8 mouse cellular contexts compared by ENCODE assay signal in the genomic region with DNA sequence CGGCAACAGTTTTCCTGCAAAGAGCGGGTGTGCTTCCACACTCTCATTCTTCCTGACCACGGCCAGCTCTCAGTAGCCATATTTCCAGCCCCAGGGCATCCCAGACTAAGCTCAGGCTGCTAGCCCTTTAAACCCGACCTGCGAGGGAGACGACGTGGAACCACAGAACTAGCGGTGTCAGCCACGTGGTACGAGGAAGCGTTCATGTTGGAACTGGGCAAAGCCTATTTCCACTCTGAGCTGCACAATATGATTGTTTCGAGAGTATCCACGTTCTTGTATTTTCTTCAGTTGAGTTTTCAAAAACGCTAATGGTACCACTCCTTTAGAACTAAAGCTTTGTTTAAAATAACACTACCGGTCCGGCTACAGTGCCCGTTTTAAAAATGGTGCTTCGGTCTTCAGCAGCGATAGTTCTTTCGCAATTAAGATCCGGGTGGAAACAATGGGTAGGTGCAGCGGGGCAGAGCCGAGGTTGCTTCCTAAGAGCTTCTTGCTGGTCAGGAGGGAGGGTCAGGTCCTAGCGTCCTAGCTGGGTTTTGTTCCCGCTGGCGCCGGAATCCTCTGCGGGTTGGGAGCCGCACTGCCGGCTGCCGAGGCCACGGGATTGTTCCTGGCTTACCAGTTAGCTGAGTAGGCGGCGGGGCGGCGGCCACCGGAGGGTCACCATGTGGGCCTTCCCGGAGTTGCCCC. TPM values are rescaled to one million over a fixed set of nuclear protein-coding genes. Genes with fewer than 3 reads are reported as not detected.
DNase-seq lines count a peak whose midpoint lies in the region; ATAC-seq and TF ChIP-seq lines count a peak whose summit lies in the region.

No protein-coding gene starts in this region.

- WGBS in forebrain, embryonic 11.5 days, result under 1% methylated on average over 38 of the region's 38 CpGs
- WGBS in heart, embryonic 15.5 days, result under 1% methylated on average over 38 of the region's 38 CpGs
- WGBS in liver, embryonic 13.5 days (ENCODE audit: insufficient replicate concordance), result under 1% methylated on average over 38 of the region's 38 CpGs
- under 1% methylated on average over 38 of the region's 38 CpGs for WGBS in stomach, embryonic 15.5 days

- DNase-seq in CH12.LX (ENCODE audit: extremely low read depth), result peak; percentile 80
- DNase-seq in c-Kit-positive CD71-positive TER-119-positive erythroid progenitor cells, embryonic 14.5 days (ENCODE audit: low spot score), result peak; percentile 75
- peak; percentile 87 for DNase-seq in forebrain, embryonic 11.5 days (ENCODE audit: low spot score)
- DNase-seq in kidney, postnatal 14 days, result peak; percentile 92
- DNase-seq in liver, embryonic 13.5 days, result peak; percentile 64
- DNase-seq in neural tube, embryonic 10.5 days (ENCODE audit: extremely low spot score, low spot score), result peak; percentile 82

- peak; percentile 62 for TF ChIP-seq POLR2A in CH12.LX (IDR thresholded peaks at IDR 0.05; ENCODE audit: low read depth, low read length)

- no peak for TF ChIP-seq CTCF in CH12.LX (conservative IDR thresholded peaks at IDR 0.05 in 1 of 2, IDR thresholded peaks at IDR 0.05 in 1 of 2; ENCODE audit: low read depth in 2 of 2, low read length in 2 of 2)

- H3K9ac ChIP-seq in CH12.LX (ENCODE audit: insufficient read depth, low read depth), result peak overlapping the region; percentile 81
- peak overlapping the region; percentile 93 for H3K9ac ChIP-seq in forebrain, embryonic 11.5 days (ENCODE audit: low read length)
- H3K9ac ChIP-seq in heart, embryonic 15.5 days, result peak overlapping the region; percentile 91
- H3K9ac ChIP-seq in liver, embryonic 13.5 days, result peak overlapping the region; percentile 87
- H3K9ac ChIP-seq in stomach, embryonic 15.5 days, result peak overlapping the region; percentile 63

- H3K27me3 ChIP-seq in CH12.LX (replicated peaks), result peaks cover 2% of the 10 kb centered on the region
- no peaks in the 10 kb centered on the region for H3K27me3 ChIP-seq in forebrain, embryonic 11.5 days (ENCODE audit: control insufficient read depth, insufficient read depth, low read length)
- no peaks in the 10 kb centered on the region for H3K27me3 ChIP-seq in heart, embryonic 15.5 days
- no peaks in the 10 kb centered on the region for H3K27me3 ChIP-seq in liver, embryonic 13.5 days
- H3K27me3 ChIP-seq in stomach, embryonic 15.5 days (replicated peaks), result no peaks in the 10 kb centered on the region

- peak; percentile 80 for ATAC-seq in forebrain, embryonic 11.5 days (replicated peaks; ENCODE audit: low FRiP score)
- ATAC-seq in heart, embryonic 15.5 days (replicated peaks; ENCODE audit: insufficient number of reproducible peaks, insufficient read depth, low FRiP score, low read depth), result peak; percentile 89
- peak; percentile 83 for ATAC-seq in liver, embryonic 13.5 days (ENCODE audit: low read depth)
- ATAC-seq in stomach, embryonic 15.5 days (ENCODE audit: insufficient read depth, low FRiP score, low read depth), result peak; percentile 90

- H3K79me2 ChIP-seq in CH12.LX (replicated peaks; ENCODE audit: control insufficient read depth, extremely low read depth, insufficient read depth, poor library complexity, severe bottlenecking), result peaks cover 7% of the 10 kb centered on the region; the same call in 1 of the 2 replicates

- dilution Hi-C loops in CH12.LX (cut with MboI; ENCODE audit: extremely low pct_ligation_motif_present, extremely low pct_unique_long_range_greater_than_20kb, low sequenced_read_pairs), result no loop called here

- peaks cover 4 to 43% of the 10 kb centered on the region in 2 experiments for H3K4me1 ChIP-seq in CH12.LX (ENCODE audit: control insufficient read depth in 1 of 2, insufficient read depth in 2 of 2)
- peaks cover 4% of the 10 kb centered on the region; the same call in 1 of the 2 replicates for H3K4me1 ChIP-seq in forebrain, embryonic 11.5 days (replicated peaks; ENCODE audit: control insufficient read depth, insufficient read depth, low read length)
- H3K4me1 ChIP-seq in heart, embryonic 15.5 days (replicated peaks), result peaks cover 13% of the 10 kb centered on the region
- peaks cover 46% of the 10 kb centered on the region for H3K4me1 ChIP-seq in liver, embryonic 13.5 days (replicated peaks)
- peaks cover 13% of the 10 kb centered on the region for H3K4me1 ChIP-seq in stomach, embryonic 15.5 days

- H3K9me3 ChIP-seq in CH12.LX (replicated peaks; ENCODE audit: low read length), result no peaks in the 10 kb centered on the region
- no peaks in the 10 kb centered on the region for H3K9me3 ChIP-seq in forebrain, embryonic 11.5 days (ENCODE audit: control insufficient read depth, low read length)
- H3K9me3 ChIP-seq in heart, embryonic 15.5 days (replicated peaks), result no peaks in the 10 kb centered on the region
- no peaks in the 10 kb centered on the region for H3K9me3 ChIP-seq in liver, embryonic 13.5 days (replicated peaks)
- no peaks in the 10 kb centered on the region for H3K9me3 ChIP-seq in stomach, embryonic 15.5 days

- peaks cover 17 to 34% of the 10 kb centered on the region in 2 experiments for H3K36me3 ChIP-seq in CH12.LX (replicated peaks in 1 of 2; ENCODE audit: control insufficient read depth in 1 of 2, insufficient read depth in 1 of 2, low read length in 1 of 2)
- H3K36me3 ChIP-seq in forebrain, embryonic 11.5 days (ENCODE audit: control insufficient read depth, insufficient read depth, low read length), result no peaks in the 10 kb centered on the region; the same call in 1 of the 2 replicates
- peaks cover 33% of the 10 kb centered on the region for H3K36me3 ChIP-seq in heart, embryonic 15.5 days
- peaks cover 33% of the 10 kb centered on the region for H3K36me3 ChIP-seq in liver, embryonic 13.5 days
- H3K36me3 ChIP-seq in stomach, embryonic 15.5 days, result peaks cover 9% of the 10 kb centered on the region

- in situ Hi-C loops in CH12.LX (cut with MboI; ENCODE audit: low pct_ligation_motif_present, low pct_unique_long_range_greater_than_20kb, low sequenced_read_pairs), result no loop called here

- H3K4me2 ChIP-seq in CH12.LX (ENCODE audit: insufficient read depth, low read depth, poor library complexity, severe bottlenecking), result peak overlapping the region; percentile 93
- peak overlapping the region; percentile 75 for H3K4me2 ChIP-seq in forebrain, embryonic 11.5 days (ENCODE audit: low read depth, low read length, severe bottlenecking)
- H3K4me2 ChIP-seq in heart, embryonic 15.5 days, result peak overlapping the region; percentile 84
- peak overlapping the region; percentile 87 for H3K4me2 ChIP-seq in liver, embryonic 13.5 days
- peak overlapping the region; percentile 74 for H3K4me2 ChIP-seq in stomach, embryonic 15.5 days

- H3K4me3 ChIP-seq in CH12.LX (replicated peaks in 1 of 3; ENCODE audit: low read depth in 2 of 3, low read length in 2 of 3, poor library complexity in 1 of 3), result peak overlapping the region; percentile 83 to 92 (median 85)
- peak overlapping the region; percentile 78 for H3K4me3 ChIP-seq in forebrain, embryonic 11.5 days (ENCODE audit: low read depth, low read length)
- peak overlapping the region; percentile 89 for H3K4me3 ChIP-seq in heart, embryonic 15.5 days
- H3K4me3 ChIP-seq in liver, embryonic 13.5 days (replicated peaks), result peak overlapping the region; percentile 75
- H3K4me3 ChIP-seq in stomach, embryonic 15.5 days (replicated peaks), result peak overlapping the region; percentile 72

- peak overlapping the region; percentile 67 for H3K27ac ChIP-seq in CH12.LX (ENCODE audit: insufficient read depth, low read depth)
- H3K27ac ChIP-seq in forebrain, embryonic 11.5 days (ENCODE audit: low read depth, low read length), result peak overlapping the region; percentile 87
- H3K27ac ChIP-seq in heart, embryonic 15.5 days, result peak overlapping the region; percentile 97
- peak overlapping the region; percentile 91 for H3K27ac ChIP-seq in liver, embryonic 13.5 days
- peak overlapping the region; percentile 95 for H3K27ac ChIP-seq in stomach, embryonic 15.5 days

- no peak for TF ChIP-seq EP300 in CH12.LX (IDR thresholded peaks at IDR 0.05; ENCODE audit: low read length)

- no peak for TF ChIP-seq RAD21 in CH12.LX (IDR thresholded peaks at IDR 0.05; ENCODE audit: low read depth, low read length)

RNA-seq across cellular contexts. Expression of gene Dpagt1, which starts 0.7 kb away (rescaled TPM):
- 15.8 and 16.2 TPM in 2 replicates for total RNA-seq in CH12.LX (2012; rRNA removed)
- total RNA-seq in CH12.LX (2014; rRNA removed), result 6.4 and 8.5 TPM in 2 replicates
- 31.5 and 41.7 TPM in 2 replicates for polyA plus RNA-seq in CH12.LX (2012; ENCODE audit: insufficient read length, low read depth)
- polyA plus RNA-seq in forebrain, embryonic 11.5 days (2014; fragmentation: Nextera tagmentation; extraction: Ambion mirVana), result 47.7 and 49.1 TPM in 2 replicates
- polyA plus RNA-seq in heart, embryonic 15.5 days (2015; fragmentation: Nextera tagmentation; extraction: Ambion mirVana), result 27.8 and 31.0 TPM in 2 replicates
- polyA plus RNA-seq in liver, embryonic 13.5 days (2015; fragmentation: Nextera tagmentation; extraction: Ambion mirVana), result 20.7 and 23.0 TPM in 2 replicates
- 33.2 and 33.5 TPM in 2 replicates for polyA plus RNA-seq in stomach, embryonic 15.5 days (2015; fragmentation: Nextera tagmentation; extraction: Ambion mirVana)

RNA-seq across cellular contexts. Expression of gene C2cd2l, which starts 6.4 kb away (rescaled TPM):
- total RNA-seq in CH12.LX (2012; rRNA removed) (7.2 TPM in 2 replicates), CH12.LX (2014; rRNA removed) (2.5 and 2.9 TPM in 2 replicates)
- 7.3 and 8.6 TPM in 2 replicates for polyA plus RNA-seq in CH12.LX (2012; ENCODE audit: insufficient read length, low read depth)
- 12.2 and 13.7 TPM in 2 replicates for polyA plus RNA-seq in forebrain, embryonic 11.5 days (2014; fragmentation: Nextera tagmentation; extraction: Ambion mirVana)
- 6.5 and 7.1 TPM in 2 replicates for polyA plus RNA-seq in heart, embryonic 15.5 days (2015; fragmentation: Nextera tagmentation; extraction: Ambion mirVana)
- polyA plus RNA-seq in liver, embryonic 13.5 days (2015; fragmentation: Nextera tagmentation; extraction: Ambion mirVana), result 6.4 and 8.2 TPM in 2 replicates
- polyA plus RNA-seq in stomach, embryonic 15.5 days (2015; fragmentation: Nextera tagmentation; extraction: Ambion mirVana), result 7.9 and 10.1 TPM in 2 replicates

RNA-seq across cellular contexts. Expression of gene H2afx, which starts 8.0 kb away (rescaled TPM):
- total RNA-seq in CH12.LX (2012; rRNA removed) (488 and 589 TPM in 2 replicates), CH12.LX (2014; rRNA removed) (32.5 and 36.3 TPM in 2 replicates)
- polyA plus RNA-seq in CH12.LX (2012; ENCODE audit: insufficient read length, low read depth), result 39.5 and 56.6 TPM in 2 replicates
- polyA plus RNA-seq in forebrain, embryonic 11.5 days (2014; fragmentation: Nextera tagmentation; extraction: Ambion mirVana), result 463 and 498 TPM in 2 replicates
- polyA plus RNA-seq in heart, embryonic 15.5 days (2015; fragmentation: Nextera tagmentation; extraction: Ambion mirVana), result 167 and 187 TPM in 2 replicates
- polyA plus RNA-seq in liver, embryonic 13.5 days (2015; fragmentation: Nextera tagmentation; extraction: Ambion mirVana), result 208 and 210 TPM in 2 replicates
- polyA plus RNA-seq in stomach, embryonic 15.5 days (2015; fragmentation: Nextera tagmentation; extraction: Ambion mirVana), result 260 and 267 TPM in 2 replicates

RNA-seq across cellular contexts. Expression of gene Hmbs, which starts 17.5 kb away (rescaled TPM):
- total RNA-seq in CH12.LX (2012; rRNA removed) (74.0 and 80.9 TPM in 2 replicates), CH12.LX (2014; rRNA removed) (73.7 and 75.2 TPM in 2 replicates)
- polyA plus RNA-seq in CH12.LX (2012; ENCODE audit: insufficient read length, low read depth), result 65.0 and 65.1 TPM in 2 replicates
- 155 and 166 TPM in 2 replicates for polyA plus RNA-seq in forebrain, embryonic 11.5 days (2014; fragmentation: Nextera tagmentation; extraction: Ambion mirVana)
- polyA plus RNA-seq in heart, embryonic 15.5 days (2015; fragmentation: Nextera tagmentation; extraction: Ambion mirVana), result 89.7 and 105 TPM in 2 replicates
- 1,411 and 1,456 TPM in 2 replicates for polyA plus RNA-seq in liver, embryonic 13.5 days (2015; fragmentation: Nextera tagmentation; extraction: Ambion mirVana)
- 155 and 202 TPM in 2 replicates for polyA plus RNA-seq in stomach, embryonic 15.5 days (2015; fragmentation: Nextera tagmentation; extraction: Ambion mirVana)

RNA-seq across cellular contexts. Expression of gene Hinfp, which starts 21.0 kb away (rescaled TPM):
- total RNA-seq in CH12.LX (2012; rRNA removed), result 16.5 and 16.6 TPM in 2 replicates
- 13.6 and 14.0 TPM in 2 replicates for total RNA-seq in CH12.LX (2014; rRNA removed)
- 18.9 and 22.3 TPM in 2 replicates for polyA plus RNA-seq in CH12.LX (2012; ENCODE audit: insufficient read length, low read depth)
- 25.8 and 27.4 TPM in 2 replicates for polyA plus RNA-seq in forebrain, embryonic 11.5 days (2014; fragmentation: Nextera tagmentation; extraction: Ambion mirVana)
- polyA plus RNA-seq in heart, embryonic 15.5 days (2015; fragmentation: Nextera tagmentation; extraction: Ambion mirVana), result 15.1 and 16.0 TPM in 2 replicates
- 11.4 and 11.5 TPM in 2 replicates for polyA plus RNA-seq in liver, embryonic 13.5 days (2015; fragmentation: Nextera tagmentation; extraction: Ambion mirVana)
- 20.3 and 21.4 TPM in 2 replicates for polyA plus RNA-seq in stomach, embryonic 15.5 days (2015; fragmentation: Nextera tagmentation; extraction: Ambion mirVana)

Comparison
In these comparisons a context has a peak if more than half of its experiments do, and no peak if none do; other contexts are left out.
1. Peak in every context shown above with its lines: DNase-seq, ATAC-seq, H3K4me3 ChIP-seq and H3K27ac ChIP-seq.